Mouse (Mus musculus): ENCODE data around the gene Farsb. TPM values are rescaled to one million over a fixed set of nuclear protein-coding genes. Genes with fewer than 3 reads are reported as not detected.

The Farsb gene
- polyA plus RNA-seq, 1 experiment from 2014 or later = 154 TPM

DNA sequence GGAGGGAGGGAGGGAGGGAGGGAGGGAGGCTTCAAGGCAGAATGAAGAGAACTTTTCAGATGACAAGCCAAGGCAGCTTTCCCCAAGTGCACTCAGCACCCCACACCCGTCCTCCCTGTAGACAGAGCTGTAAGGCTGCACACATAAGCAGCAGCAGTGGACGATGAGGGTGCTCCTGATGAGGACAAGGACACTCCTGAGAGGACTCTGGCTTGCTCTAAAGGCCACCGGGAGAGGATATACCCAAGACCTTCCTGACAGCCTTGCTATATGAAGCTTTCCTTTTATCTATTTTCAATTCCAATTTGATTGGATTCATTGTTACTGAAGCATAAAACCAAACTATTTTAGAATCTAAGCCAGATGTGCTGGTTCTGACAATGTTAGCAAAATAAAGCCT is 61.9 kb downstream of the Farsb start:
- Histone ChIP-seq H3K4me3 (no peak overlapping the region), H3K4me1 (0 out of 2 replicates have a peak, but pooled peaks cover 7% of the 10 kb centered on the region), H3K27me3 (replicated peaks) (no peaks in the 10 kb centered on the region), H3K36me3 (replicated peaks) (no peaks in the 10 kb centered on the region; the same call in 1 of the 2 replicates), H3K4me2 (no peak overlapping the region), H3K9me3 (no peaks in the 10 kb centered on the region), H3K27ac (no peak overlapping the region), H3K9ac (no peak overlapping the region)
- 44% methylated on average over 3 of the region's 3 CpGs for WGBS
- ATAC-seq (replicated peaks) = no peak

DNA sequence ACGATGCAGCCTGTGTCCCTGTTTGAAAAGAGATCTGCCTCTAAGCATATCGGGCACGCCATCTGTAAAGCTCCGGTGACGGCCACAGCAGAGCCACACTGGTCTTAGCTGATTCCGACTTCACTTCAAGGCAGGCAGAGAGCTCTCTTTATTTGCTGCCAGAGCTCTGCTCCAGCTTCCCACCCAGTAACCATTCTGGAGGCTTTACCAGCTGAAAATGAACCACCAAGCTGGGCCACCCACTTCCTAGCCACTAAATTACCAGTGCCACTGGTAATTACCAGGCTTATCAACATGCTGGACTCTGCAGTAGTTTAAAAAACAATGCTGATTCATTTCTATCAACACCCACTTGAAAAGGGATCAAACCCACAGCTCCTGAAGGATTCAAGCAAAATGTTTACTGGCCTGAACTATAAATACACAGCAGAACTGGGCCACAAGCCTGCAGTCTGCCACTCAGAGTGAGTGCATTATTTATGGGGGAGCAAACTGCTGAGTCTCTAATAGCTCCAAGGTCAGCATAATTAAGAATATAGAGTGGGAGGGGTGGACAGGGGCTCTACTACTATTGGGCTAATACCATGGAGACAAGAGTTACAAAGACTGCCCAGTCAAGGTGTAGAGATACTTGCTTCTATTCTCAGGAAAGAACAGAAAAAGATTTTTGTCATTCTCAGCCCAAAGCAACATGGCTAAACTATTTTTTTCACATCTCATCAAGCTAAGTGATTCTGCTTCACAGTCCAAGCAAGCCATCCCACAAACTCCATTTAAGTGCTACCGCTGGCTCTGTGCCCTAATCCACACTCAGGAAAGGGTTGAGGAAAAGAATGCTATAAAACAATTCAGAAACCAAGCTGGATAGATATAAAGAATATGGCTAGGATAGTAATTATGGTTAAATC is 62.6 kb downstream of the Farsb start:
- Histone ChIP-seq H3K27me3 (replicated peaks) (no peaks in the 10 kb centered on the region), H3K4me1 (0 out of 2 replicates have a peak, but pooled peaks cover 7% of the 10 kb centered on the region), H3K9me3 (no peaks in the 10 kb centered on the region), H3K4me2 (no peak overlapping the region), H3K27ac (no peak overlapping the region; the same call in 1 of the 2 replicates), H3K4me3 (no peak overlapping the region), H3K9ac (no peak overlapping the region), H3K36me3 (replicated peaks) (peaks cover 2% of the 10 kb centered on the region; the same call in 1 of the 2 replicates)
- ATAC-seq (replicated peaks) = no peak
- WGBS = 69% methylated on average over 7 of the region's 7 CpGs

DNA sequence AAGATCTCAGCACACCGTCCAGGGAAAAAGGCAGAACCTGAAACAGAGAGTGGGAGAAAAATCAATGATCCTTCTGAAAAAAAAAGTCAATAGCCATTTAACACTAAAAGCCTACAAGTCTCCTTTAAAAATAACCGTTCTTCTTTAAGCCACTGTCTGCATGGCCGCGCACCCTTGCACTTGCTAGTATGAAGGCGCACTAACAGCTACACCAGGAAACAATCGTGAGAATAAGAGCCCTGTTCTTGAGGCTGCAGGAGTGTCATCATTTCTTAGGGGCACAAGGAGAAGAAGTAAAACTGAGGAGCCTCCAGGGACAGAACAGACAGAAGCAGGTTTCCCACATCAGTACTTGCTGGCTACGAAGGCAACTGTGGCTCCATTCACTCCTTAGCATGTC is 63.4 kb downstream of the Farsb start:
- H3K27me3 ChIP-seq (replicated peaks) = no peaks in the 10 kb centered on the region; the same call in 1 of the 2 replicates
- no peak overlapping the region for H3K4me3 ChIP-seq
- H3K4me2 ChIP-seq = no peak overlapping the region
- no peaks in the 10 kb centered on the region for H3K9me3 ChIP-seq
- H3K27ac ChIP-seq = no peak overlapping the region; the same call in 1 of the 2 replicates
- ATAC-seq (replicated peaks) = no peak
- H3K9ac ChIP-seq = no peak overlapping the region
- 89% methylated on average over 7 of the region's 7 CpGs for WGBS
- H3K36me3 ChIP-seq (replicated peaks) = peaks cover 4% of the 10 kb centered on the region; the same call in 1 of the 2 replicates
- H3K4me1 ChIP-seq = 0 out of 2 replicates have a peak, but pooled peaks cover 7% of the 10 kb centered on the region

DNA sequence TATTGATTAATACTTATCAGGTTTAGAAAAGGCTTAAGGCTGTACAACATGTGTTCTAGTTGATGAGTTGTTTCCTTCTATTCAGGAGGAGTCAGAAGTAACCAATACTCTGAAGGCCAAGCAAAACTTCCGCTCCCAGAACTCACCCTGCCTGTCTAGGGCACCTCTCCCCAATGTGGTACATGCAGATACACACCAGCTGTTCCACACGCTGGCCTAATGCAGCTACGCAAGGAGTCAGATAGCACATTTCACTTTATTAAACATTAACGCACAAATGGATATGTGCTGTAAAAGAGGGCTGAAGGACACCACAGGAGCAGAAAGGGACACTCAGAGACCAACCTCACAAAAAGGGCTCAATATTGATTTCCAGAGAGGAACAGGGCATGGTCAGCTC is 63.8 kb downstream of the Farsb start:
- 94% methylated on average over 4 of the region's 4 CpGs for WGBS
- no peak overlapping the region for H3K4me2 ChIP-seq
- H3K27me3 ChIP-seq (replicated peaks) = no peaks in the 10 kb centered on the region; the same call in 1 of the 2 replicates
- no peak for ATAC-seq (replicated peaks)
- 0 out of 2 replicates have a peak, but pooled peaks cover 7% of the 10 kb centered on the region for H3K4me1 ChIP-seq
- no peaks in the 10 kb centered on the region for H3K9me3 ChIP-seq
- H3K36me3 ChIP-seq (replicated peaks) = peaks cover 4% of the 10 kb centered on the region; the same call in 1 of the 2 replicates
- no peak overlapping the region for H3K9ac ChIP-seq
- H3K4me3 ChIP-seq = no peak overlapping the region
- H3K27ac ChIP-seq = no peak overlapping the region

DNA sequence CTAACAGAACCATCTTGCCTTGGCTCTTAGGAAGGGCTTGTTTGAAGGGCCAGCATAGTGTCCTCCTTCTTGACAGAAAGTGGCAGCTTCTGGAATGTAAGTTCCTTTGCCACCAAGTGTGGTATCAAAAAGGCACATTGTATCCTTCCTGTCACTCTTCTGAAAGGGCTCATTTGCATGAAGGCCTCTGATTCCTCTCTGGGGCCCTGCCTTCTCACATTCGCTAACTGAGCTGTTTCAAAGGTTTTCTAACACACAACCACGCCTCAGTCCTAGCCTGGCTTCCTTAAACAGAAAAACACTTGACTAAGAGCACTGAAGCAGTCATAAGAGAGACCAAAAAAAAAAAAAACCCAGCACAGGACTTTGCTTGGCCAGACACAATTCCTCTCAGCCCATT is 66.1 kb downstream of the Farsb start:
- Histone ChIP-seq H3K4me1 (0 out of 2 replicates have a peak, but pooled peaks cover 7% of the 10 kb centered on the region), H3K27me3 (replicated peaks) (no peaks in the 10 kb centered on the region; the same call in 1 of the 2 replicates), H3K9ac (no peak overlapping the region), H3K27ac (no peak overlapping the region), H3K4me2 (no peak overlapping the region), H3K9me3 (no peaks in the 10 kb centered on the region), H3K36me3 (replicated peaks) (peaks cover 4% of the 10 kb centered on the region; the same call in 1 of the 2 replicates), H3K4me3 (no peak overlapping the region)
- no peak for ATAC-seq (replicated peaks)
- WGBS = 41% methylated on average over 2 of the region's 2 CpGs

DNA sequence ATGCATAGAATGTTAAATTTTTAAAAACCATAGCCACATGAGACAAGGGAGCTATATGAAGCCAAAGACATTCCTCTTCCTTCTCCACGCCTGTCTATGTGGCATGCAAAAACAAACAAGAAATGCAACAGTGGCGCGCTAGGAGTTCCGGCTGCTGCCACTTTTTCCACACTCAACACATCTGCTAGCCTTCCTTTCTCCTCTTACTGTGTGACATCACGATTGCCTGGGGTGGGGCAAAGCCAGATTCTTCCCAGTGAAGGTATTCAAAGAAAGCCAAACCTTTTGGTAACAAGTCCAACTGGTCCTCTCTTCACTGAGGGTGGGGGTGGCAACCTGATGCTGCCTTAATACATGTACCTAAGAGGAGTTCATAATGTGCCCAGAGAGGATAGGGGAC is 66.9 kb downstream of the Farsb start:
- WGBS = 95% methylated on average over 5 of the region's 5 CpGs
- Histone ChIP-seq H3K4me2 (no peak overlapping the region), H3K27me3 (replicated peaks) (no peaks in the 10 kb centered on the region; the same call in 1 of the 2 replicates), H3K9ac (no peak overlapping the region), H3K36me3 (replicated peaks) (peaks cover 4% of the 10 kb centered on the region; the same call in 1 of the 2 replicates), H3K9me3 (no peaks in the 10 kb centered on the region), H3K4me3 (no peak overlapping the region), H3K27ac (no peak overlapping the region), H3K4me1 (0 out of 2 replicates have a peak, but pooled peaks cover 7% of the 10 kb centered on the region)
- ATAC-seq (replicated peaks) = no peak

DNA sequence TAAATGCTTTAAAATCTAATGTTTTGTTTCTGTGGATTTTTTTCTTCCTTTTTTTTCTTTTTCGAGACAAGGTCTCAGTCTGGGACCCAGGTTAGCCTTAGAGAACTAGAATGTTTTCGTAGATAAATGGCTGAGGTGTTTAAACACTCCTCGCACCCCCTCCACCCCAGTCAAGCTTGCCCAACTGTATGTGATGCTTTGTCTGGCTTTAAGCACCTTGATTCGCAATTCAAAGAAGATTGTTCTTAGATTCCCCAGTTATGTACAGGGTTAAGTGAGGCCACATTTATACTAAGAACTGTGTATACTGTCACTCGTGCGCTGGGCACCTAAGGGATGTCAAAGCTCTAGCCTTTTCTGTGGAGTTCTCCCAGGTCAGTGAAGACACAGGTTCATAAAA is 68.4 kb downstream of the Farsb start:
- ATAC-seq (replicated peaks) = no peak
- Histone ChIP-seq H3K36me3 (replicated peaks) (peaks cover 4% of the 10 kb centered on the region; the same call in 1 of the 2 replicates), H3K9ac (no peak overlapping the region), H3K27ac (no peak overlapping the region), H3K4me1 (no peaks in the 10 kb centered on the region), H3K4me2 (no peak overlapping the region), H3K27me3 (replicated peaks) (no peaks in the 10 kb centered on the region; the same call in 1 of the 2 replicates), H3K4me3 (no peak overlapping the region), H3K9me3 (no peaks in the 10 kb centered on the region)
- WGBS = 92% methylated on average over 6 of the region's 6 CpGs

DNA sequence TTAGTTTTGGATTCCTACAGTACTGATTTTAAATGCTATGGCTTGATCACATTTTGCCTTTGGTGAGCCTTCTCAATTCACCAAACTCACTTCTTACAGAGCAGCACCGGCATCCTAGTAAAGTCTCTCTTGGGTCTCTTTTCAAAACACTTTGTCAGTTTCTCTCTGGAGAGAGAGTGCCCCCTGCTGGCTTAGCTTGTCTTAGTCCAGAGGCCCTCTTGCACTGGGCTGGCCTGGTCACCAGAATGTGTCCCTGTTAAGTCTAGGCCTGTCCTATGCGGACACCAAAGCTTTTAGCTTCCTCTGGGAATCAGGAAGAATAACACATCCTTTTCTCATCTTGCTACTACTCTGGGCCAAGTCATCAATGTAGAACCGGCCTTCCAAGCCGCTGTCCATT is 69.1 kb downstream of the Farsb start:
- WGBS = 45% methylated on average over 4 of the region's 4 CpGs
- peak; percentile 74 for ATAC-seq (replicated peaks)
- Histone ChIP-seq H3K9me3 (no peaks in the 10 kb centered on the region), H3K4me2 (no peak overlapping the region), H3K4me3 (no peak overlapping the region), H3K27me3 (replicated peaks) (no peaks in the 10 kb centered on the region; the same call in 1 of the 2 replicates), H3K9ac (no peak overlapping the region), H3K36me3 (replicated peaks) (0 out of 2 replicates have a peak, but pooled peaks cover 4% of the 10 kb centered on the region), H3K27ac (no peak overlapping the region), H3K4me1 (no peaks in the 10 kb centered on the region)

DNA sequence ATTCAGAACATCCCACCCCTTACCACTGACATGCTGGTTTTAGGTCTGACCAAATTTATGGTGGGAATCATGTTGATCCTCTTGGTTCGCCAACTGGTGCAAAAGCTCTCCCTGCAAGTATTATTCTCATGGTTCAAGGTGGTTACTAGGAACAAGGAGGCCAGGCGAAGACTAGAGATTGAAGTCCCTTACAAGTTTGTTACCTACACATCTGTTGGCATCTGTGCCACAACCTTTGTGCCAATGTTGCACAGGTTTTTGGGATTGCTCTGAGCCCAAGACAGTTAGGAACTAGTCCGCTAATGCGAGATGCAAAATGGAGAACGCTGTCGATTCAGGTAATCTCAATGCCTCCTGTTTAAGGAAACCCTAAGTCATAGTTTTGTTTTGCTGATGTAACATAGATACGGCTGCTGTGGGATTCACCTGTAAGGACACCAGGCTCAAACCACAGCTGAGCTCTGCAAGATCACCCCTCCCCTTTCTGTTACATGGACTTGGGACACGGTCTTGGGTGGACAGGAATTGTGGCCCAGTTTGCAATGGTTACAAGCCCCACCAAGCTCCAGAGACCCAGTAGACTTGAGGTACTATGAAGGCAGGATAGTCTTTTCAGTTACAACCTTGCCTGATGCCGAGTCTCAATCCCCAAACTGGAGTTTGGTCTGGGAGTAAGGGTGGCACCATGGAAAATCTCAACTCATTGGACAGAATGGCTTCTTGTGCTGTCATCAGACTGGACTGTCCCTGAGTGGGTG is 71.4 kb downstream of the Farsb start:
- H3K4me1 ChIP-seq = no peaks in the 10 kb centered on the region
- H3K27me3 ChIP-seq (replicated peaks) = no peaks in the 10 kb centered on the region; the same call in 1 of the 2 replicates
- no peaks in the 10 kb centered on the region for H3K9me3 ChIP-seq
- no peak for ATAC-seq (replicated peaks)
- H3K9ac ChIP-seq = no peak overlapping the region
- H3K27ac ChIP-seq = no peak overlapping the region
- no peak overlapping the region for H3K4me3 ChIP-seq
- 95% methylated on average over 9 of the region's 9 CpGs for WGBS
- H3K36me3 ChIP-seq (replicated peaks) = 0 out of 2 replicates have a peak, but pooled peaks cover 4% of the 10 kb centered on the region
- no peak overlapping the region for H3K4me2 ChIP-seq

DNA sequence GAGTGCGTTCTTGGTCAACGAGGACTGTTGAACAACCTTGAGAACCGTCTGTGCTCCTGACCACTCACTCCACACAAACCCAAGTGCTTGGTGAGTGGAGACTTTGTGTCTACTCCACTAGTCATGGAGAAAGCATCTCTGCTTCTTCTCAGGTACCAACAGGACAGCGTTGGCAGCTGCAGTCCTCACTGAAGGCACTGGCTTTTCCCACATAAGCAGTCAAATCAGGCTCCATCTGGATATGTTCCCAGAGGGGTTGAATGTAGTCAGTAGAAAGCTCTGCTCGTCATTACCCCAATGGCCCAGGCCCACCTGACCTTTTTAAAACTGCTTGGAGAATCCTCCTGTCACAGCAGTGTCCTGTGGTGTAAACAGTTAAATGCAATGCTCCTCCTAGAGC is 74.3 kb downstream of the Farsb start:
- Histone ChIP-seq H3K36me3 (replicated peaks) (no peaks in the 10 kb centered on the region), H3K9me3 (no peaks in the 10 kb centered on the region), H3K4me1 (no peaks in the 10 kb centered on the region), H3K27ac (no peak overlapping the region), H3K9ac (no peak overlapping the region), H3K27me3 (replicated peaks) (no peaks in the 10 kb centered on the region), H3K4me2 (no peak overlapping the region), H3K4me3 (no peak overlapping the region)
- WGBS = 88% methylated on average over 5 of the region's 5 CpGs
- ATAC-seq (replicated peaks) = no peak

DNA sequence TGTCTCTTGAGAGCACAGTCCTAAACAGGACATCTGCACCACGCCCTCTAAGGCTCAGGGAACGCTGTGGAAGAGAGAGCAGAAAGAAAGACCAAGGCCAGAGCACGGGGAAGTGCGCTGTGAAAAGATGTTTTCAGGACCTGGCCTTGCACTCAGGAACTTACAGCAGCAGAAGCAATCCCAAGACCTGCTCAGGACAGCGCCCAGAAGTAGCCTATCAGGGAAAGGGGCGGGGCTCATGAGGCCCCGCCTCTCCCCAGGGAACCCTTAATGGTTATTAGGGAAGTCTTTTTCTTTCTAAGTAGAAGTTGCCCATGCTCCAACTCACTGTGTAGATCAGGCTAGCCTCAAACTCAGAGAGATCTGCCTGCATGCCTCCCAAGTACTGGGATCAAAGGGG is 76.0 kb downstream of the Farsb start:
- Histone ChIP-seq H3K27ac (no peak overlapping the region), H3K4me1 (no peaks in the 10 kb centered on the region), H3K27me3 (replicated peaks) (no peaks in the 10 kb centered on the region), H3K4me2 (no peak overlapping the region), H3K36me3 (replicated peaks) (no peaks in the 10 kb centered on the region), H3K9ac (no peak overlapping the region), H3K9me3 (no peaks in the 10 kb centered on the region), H3K4me3 (no peak overlapping the region)
- WGBS = 32% methylated on average over 7 of the region's 7 CpGs
- no peak for ATAC-seq (replicated peaks)

DNA sequence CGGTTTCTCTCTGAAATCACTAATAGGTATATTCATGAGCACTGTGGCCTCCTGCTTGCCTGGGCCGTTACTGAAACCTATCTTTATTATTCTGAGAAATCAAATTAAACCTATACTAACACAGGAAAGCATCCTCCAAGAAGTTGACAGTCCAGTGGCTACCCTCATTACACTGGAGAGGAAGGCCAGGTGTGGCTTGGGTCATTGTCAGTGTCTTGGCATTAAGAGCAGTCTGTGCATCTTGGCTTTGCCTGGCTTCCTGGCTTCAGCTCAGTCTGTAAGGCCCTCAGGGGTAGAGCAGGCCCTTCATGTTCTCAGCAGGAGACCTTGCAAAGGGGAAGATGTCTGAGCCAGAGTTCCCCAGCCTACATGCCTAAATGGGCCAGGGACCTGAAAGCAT is 79.3 kb downstream of the Farsb start:
- Histone ChIP-seq H3K9ac (no peak overlapping the region), H3K4me2 (no peak overlapping the region), H3K4me1 (no peaks in the 10 kb centered on the region), H3K9me3 (no peaks in the 10 kb centered on the region), H3K27ac (no peak overlapping the region), H3K27me3 (replicated peaks) (0 out of 2 replicates have a peak, but pooled peaks cover 2% of the 10 kb centered on the region), H3K4me3 (no peak overlapping the region), H3K36me3 (replicated peaks) (no peaks in the 10 kb centered on the region)
- no peak for ATAC-seq (replicated peaks)
- 98% methylated on average over 2 of the region's 2 CpGs for WGBS
